Mouse (Mus musculus) 3T3-L1 (cell line): ENCODE measurements at regions not wholly inside any gene's neighbourhood (a gene's known extent, or its start where the extent isn't known, plus 50 kb on each side); places are given as distances from the start of the nearest gene placed in this dataset.

Experiments
- DNase-seq: peaks from one replicate; pipeline ENCODE4 v3.0.0-alpha.2; 2015; ENCODE audit warnings: low read depth, low spot score

- peak; percentile 17 for DNase-seq
Observed at GRCm38 (mm10) chr7:143951172-143951571, 50.6 kb upstream of the Shank2 start.
